Mouse (Mus musculus) liver, adult 2 months (tissue): ENCODE results near the gene Nrarp.

Source experiments
- CTCF ChIP-seq: fragments of 200-500 bp; IDR thresholded peaks from 2 replicates; pipeline ENCODE4 v1.5.1; 2011; ENCODE audit warnings: low read depth, low read length, control low read depth
- POLR2A ChIP-seq: fragments of 200-500 bp; IDR thresholded peaks from 2 replicates; pipeline ENCODE4 v1.6.1; 2011; ENCODE audit warnings: low read length, control low read depth; ENCODE audit not compliant: insufficient read depth; ENCODE audit errors: extremely low read depth

GRCm38 (mm10) chr2:25217666-25218065 is 37.1 kb downstream of the Nrarp start:
- TF ChIP-seq POLR2A, result no peak
- TF ChIP-seq CTCF, result no peak
